Mouse (Mus musculus) testis, postnatal 14 days (tissue): ENCODE measurements around the gene Fbrs.
"Not testable (repeated sequence)": the region's sequence is repeated elsewhere in the genome, so short reads cannot be mapped to it uniquely, and the experiment has no call there.

Experiments used
- DNase-seq: peaks from one replicate; pipeline ENCODE4 v3.0.0; 2021; ENCODE audit warnings: low spot score

Gene Fbrs

GRCm38 (mm10) chr7:127478635-127479317 is at the start of gene Fbrs:
Gene Fbrs (plus strand): TSS chr7:127479199.
- DNase-seq = peak; percentile 98

- no peak for DNase-seq
Measured at GRCm38 (mm10) chr7:127435206-127435605, 43.8 kb upstream of the Fbrs start.

GRCm38 (mm10) chr7:127437724-127438123 is 41.3 kb upstream of the Fbrs start:
- DNase-seq = peak; percentile 56

- no peak for DNase-seq
Measured at GRCm38 (mm10) chr7:127443976-127444375, 35.0 kb upstream of the Fbrs start.

GRCm38 (mm10) chr7:127448521-127449300 is 30.3 kb upstream of the Fbrs start, which contains the start of gene Zfp689:
Gene Zfp689 (minus strand): TSS chr7:127449158.
- peak; percentile 93 for DNase-seq

GRCm38 (mm10) chr7:127449966-127450365 is 29.0 kb upstream of the Fbrs start:
- no peak for DNase-seq

- DNase-seq = no peak
Measured at GRCm38 (mm10) chr7:127453056-127453455, 25.9 kb upstream of the Fbrs start.

- no peak for DNase-seq
Measured at GRCm38 (mm10) chr7:127454905-127455304, 24.1 kb upstream of the Fbrs start.

- DNase-seq = not testable (repeated sequence)
Measured at GRCm38 (mm10) chr7:127458371-127459122, 20.5 kb upstream of the Fbrs start.

- DNase-seq = not testable (repeated sequence)
Measured at GRCm38 (mm10) chr7:127459311-127459710, 19.7 kb upstream of the Fbrs start, which contains the start of gene Prr14. Gene Prr14 (plus strand): TSS chr7:127459611.

- DNase-seq = no peak
Measured at GRCm38 (mm10) chr7:127465191-127465590, 13.8 kb upstream of the Fbrs start.

- not testable (repeated sequence) for DNase-seq
Measured at GRCm38 (mm10) chr7:127465670-127466069, 13.3 kb upstream of the Fbrs start.

GRCm38 (mm10) chr7:127466606-127467005 is 12.4 kb upstream of the Fbrs start:
- no peak for DNase-seq

- DNase-seq = no peak
Measured at GRCm38 (mm10) chr7:127470011-127470715, 8.8 kb upstream of the Fbrs start.

- DNase-seq = peak; percentile 91
Measured at GRCm38 (mm10) chr7:127470743-127471645, 8.0 kb upstream of the Fbrs start.

- peak; percentile 72 for DNase-seq
Measured at GRCm38 (mm10) chr7:127471646-127472010, 7.4 kb upstream of the Fbrs start.

- DNase-seq = no peak
Measured at GRCm38 (mm10) chr7:127472060-127472459, 6.9 kb upstream of the Fbrs start.

- DNase-seq = no peak
Measured at GRCm38 (mm10) chr7:127473705-127474104, 5.3 kb upstream of the Fbrs start.

- DNase-seq = no peak
Measured at GRCm38 (mm10) chr7:127474378-127475070, 4.5 kb upstream of the Fbrs start.

- no peak for DNase-seq
Measured at GRCm38 (mm10) chr7:127475186-127475740, 3.7 kb upstream of the Fbrs start.
